Mouse (Mus musculus): Measurements from ENCODE around the gene Unc5cl. TPM values are rescaled to one million over a fixed set of nuclear protein-coding genes. Genes with fewer than 3 reads are reported as not detected.

The Unc5cl gene
- total RNA-seq, 2 experiments from 2014 or later: not detected

DNA sequence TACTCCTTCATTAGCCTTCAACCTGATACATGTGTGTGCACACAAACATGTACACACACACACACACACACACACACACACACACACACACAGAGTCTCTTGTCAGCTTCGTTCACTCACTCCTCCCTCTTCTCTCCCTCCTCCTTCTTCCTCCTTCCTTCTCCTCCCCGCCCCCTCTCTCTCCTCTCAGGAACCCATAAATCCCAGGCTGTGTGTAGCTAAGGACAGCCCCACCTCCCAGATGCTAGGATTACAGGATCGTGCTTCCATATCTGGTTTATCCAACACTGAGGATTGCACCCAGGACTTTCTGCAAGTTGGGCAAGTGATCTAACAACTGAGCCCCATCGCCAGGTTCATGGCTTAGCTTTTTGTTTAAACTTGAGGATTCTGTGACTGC lies 59.9 kb downstream of the Unc5cl start:
- intact Hi-C loops (cut with DNase I; ENCODE audit: low total_unique reads): no loop called here

GRCm38 (mm10) chr17:48519046-48519445 lies 64.3 kb downstream of the Unc5cl start:
- DNase-seq: no peak
- intact Hi-C loops (cut with DNase I; ENCODE audit: low total_unique reads): no loop called here

More for the DNA sequence above, 59.9 kb downstream of the Unc5cl start:
- DNase-seq: no peak

- intact Hi-C loops (cut with DNase I; ENCODE audit: low total_unique reads): no loop called here
- DNase-seq: no peak
Measured at GRCm38 (mm10) chr17:48520352-48520751, 65.7 kb downstream of the Unc5cl start.

- no peak for DNase-seq
- intact Hi-C loops (cut with DNase I; ENCODE audit: low total_unique reads): no loop called here
Measured at GRCm38 (mm10) chr17:48523056-48523455, 68.4 kb downstream of the Unc5cl start.

GRCm38 (mm10) chr17:48533844-48534705 lies 79.4 kb downstream of the Unc5cl start:
- DNase-seq: no peak
- intact Hi-C loops (cut with DNase I; ENCODE audit: low total_unique reads): no loop called here

DNA sequence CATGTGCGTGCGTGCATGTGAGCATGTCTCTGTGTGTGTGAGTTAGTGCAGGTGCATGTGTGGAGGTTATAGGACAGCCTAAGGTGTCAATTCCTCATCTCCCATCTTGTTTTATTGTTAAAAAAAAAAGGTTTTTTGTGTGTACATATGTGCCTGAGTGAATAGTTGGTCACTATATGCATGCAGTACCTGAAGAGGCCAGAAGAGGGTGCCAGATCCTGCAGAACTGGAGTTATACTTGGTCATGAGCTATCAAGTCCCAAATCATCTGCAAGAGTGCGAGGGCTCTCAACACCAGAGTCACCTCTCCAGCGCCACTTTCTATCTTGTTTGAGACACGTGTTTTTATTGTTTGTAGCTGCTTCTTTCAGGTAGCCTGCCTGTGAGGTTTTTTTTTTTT lies 83.6 kb downstream of the Unc5cl start:
- DNase-seq: no peak
- intact Hi-C loops (cut with DNase I; ENCODE audit: low total_unique reads): no loop called here

DNA sequence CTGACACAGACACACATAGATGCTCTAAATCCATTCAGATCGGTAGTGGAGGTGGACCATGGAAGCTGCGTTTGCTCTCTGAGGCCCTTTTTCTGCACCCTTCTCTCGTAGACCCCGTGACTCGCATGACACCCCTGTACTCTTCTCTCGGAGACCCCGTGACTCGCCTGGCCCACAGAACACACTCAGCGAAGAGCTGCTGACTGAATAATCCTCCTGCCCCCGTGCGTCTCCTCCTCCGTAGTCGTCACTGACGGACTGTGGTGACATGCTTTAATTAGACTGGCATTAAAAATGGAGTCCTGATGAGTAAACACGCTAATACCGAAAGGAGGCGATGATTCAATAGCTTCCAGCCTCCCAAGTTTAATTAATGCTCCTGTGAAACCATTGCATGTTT lies 84.6 kb downstream of the Unc5cl start:
- DNase-seq: no peak
- intact Hi-C loops (cut with DNase I; ENCODE audit: low total_unique reads): no loop called here

- intact Hi-C loops (cut with DNase I; ENCODE audit: low total_unique reads): no loop called here
- no peak for DNase-seq
Measured at GRCm38 (mm10) chr17:48542733-48543132, 88.0 kb downstream of the Unc5cl start.

- intact Hi-C loops (cut with DNase I; ENCODE audit: low total_unique reads): no loop called here
- no peak for DNase-seq
Measured at GRCm38 (mm10) chr17:48543301-48543765, 88.6 kb downstream of the Unc5cl start.

- intact Hi-C loops (cut with DNase I; ENCODE audit: low total_unique reads): no loop called here
Measured at GRCm38 (mm10) chr17:48544722-48545121, 90.0 kb downstream of the Unc5cl start.

GRCm38 (mm10) chr17:48545223-48545943 lies 90.7 kb downstream of the Unc5cl start:
- no peak for DNase-seq

More at GRCm38 (mm10) chr17:48544722-48545121, 90.0 kb downstream of the Unc5cl start:
- no peak for DNase-seq

GRCm38 (mm10) chr17:48546036-48546435 lies 91.3 kb downstream of the Unc5cl start:
- intact Hi-C loops (cut with DNase I; ENCODE audit: low total_unique reads): no loop called here

More at GRCm38 (mm10) chr17:48545223-48545943, 90.7 kb downstream of the Unc5cl start:
- intact Hi-C loops (cut with DNase I; ENCODE audit: low total_unique reads): no loop called here

DNA sequence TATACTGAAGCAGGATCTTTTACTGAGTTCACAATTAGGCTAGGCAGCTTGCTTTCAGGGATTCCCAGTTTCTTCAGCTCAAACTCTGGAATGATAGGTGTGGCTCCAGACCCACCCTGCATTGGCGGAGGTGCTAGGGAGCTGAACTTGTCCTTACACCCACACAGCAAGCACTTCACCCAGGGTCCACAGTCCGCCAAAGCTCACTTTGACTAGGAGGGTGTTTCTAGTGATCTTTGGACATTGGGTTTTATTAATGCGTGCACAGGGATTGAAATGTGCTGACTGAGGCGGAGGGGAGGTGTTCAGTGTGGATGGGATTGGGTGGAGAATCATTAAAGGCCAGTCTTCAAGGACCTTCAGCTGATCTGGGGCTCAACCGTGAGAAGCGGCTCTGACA lies 93.0 kb downstream of the Unc5cl start:
- intact Hi-C loops (cut with DNase I; ENCODE audit: low total_unique reads): no loop called here
- no peak for DNase-seq

More at GRCm38 (mm10) chr17:48546036-48546435, 91.3 kb downstream of the Unc5cl start:
- no peak for DNase-seq

- no peak for DNase-seq
- intact Hi-C loops (cut with DNase I; ENCODE audit: low total_unique reads): no loop called here
Measured at GRCm38 (mm10) chr17:48551788-48552531, 97.3 kb downstream of the Unc5cl start.

DNA sequence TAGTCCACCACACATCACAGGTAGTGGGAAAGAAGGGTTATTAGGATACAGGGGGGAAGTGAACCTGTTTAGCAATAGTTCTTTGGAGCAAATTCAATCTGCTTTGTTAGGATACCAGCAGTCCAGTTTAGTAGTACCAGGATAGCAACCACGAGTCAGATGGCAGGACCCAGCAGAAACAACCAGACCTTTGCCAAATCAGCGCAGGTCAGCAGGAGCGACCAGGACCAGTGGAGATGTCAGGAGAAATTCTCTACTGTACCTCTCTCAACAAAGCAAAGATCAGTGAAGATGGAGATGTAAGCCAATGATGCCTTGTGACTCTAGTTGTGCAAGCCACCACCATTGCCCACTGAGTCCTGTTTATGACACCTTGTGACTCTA lies 97.8 kb downstream of the Unc5cl start:
- no peak for DNase-seq
- intact Hi-C loops (cut with DNase I; ENCODE audit: low total_unique reads): no loop called here

- intact Hi-C loops (cut with DNase I; ENCODE audit: low total_unique reads): no loop called here
- DNase-seq: no peak
Measured at GRCm38 (mm10) chr17:48556223-48556962, 101.7 kb downstream of the Unc5cl start.

GRCm38 (mm10) chr17:48557823-48558715 lies 103.4 kb downstream of the Unc5cl start:
- intact Hi-C loops (cut with DNase I; ENCODE audit: low total_unique reads): no loop called here
- DNase-seq: no peak

GRCm38 (mm10) chr17:48564931-48565330 lies 110.2 kb downstream of the Unc5cl start:
- DNase-seq: no peak
- intact Hi-C loops (cut with DNase I; ENCODE audit: low total_unique reads): no loop called here
